Mouse (Mus musculus): ENCODE data around the gene Isy1. TPM values are rescaled to one million over a fixed set of nuclear protein-coding genes. Genes with fewer than 3 reads are reported as not detected.

The Isy1 gene
- total RNA-seq, 2 experiments from 2014 or later = 28.0 to 34.2 TPM

GRCm38 (mm10) chr6:87805448-87805847 lies 33.1 kb downstream of the Isy1 start:
- no peak for DNase-seq (ENCODE audit: low spot score in 2 of 2)

DNA sequence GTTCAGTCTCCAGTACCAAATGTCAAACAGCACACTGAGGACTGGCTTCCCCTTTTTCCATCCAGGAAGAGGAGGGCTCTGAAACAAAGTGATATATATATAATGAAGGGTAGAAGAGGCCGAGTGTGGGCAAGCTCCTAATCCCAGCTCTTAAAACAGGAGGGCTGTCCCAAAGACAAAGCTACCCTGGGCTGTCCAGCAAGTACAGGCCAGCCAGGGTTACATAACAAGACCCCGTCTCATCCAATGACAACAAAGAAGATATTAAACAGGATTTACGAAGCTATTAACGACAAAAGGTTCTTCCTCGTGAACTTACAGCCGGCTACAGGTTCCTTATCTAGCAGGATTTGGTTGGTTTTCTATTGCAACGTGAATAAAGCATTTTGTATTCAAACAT lies 33.7 kb downstream of the Isy1 start:
- DNase-seq (ENCODE audit: low spot score in 2 of 2) = no peak

DNA sequence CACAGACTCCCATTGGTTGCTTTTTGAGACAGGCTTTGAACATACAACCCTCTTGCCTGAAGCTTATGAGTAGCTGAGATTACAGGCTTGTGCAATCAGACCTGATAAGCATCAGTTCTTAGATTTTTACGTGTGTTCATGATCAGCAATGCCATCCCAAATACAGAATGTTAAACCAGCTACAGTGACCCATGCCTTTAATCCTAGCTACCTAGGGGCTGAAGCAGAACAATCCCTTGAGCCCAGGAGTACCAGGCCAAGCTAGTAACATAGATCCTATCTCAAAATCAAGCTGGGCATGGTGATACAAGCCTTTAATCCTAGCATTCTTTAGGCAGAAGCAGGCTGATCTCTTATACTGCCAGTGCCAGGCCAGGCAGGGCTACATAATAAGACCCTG lies 34.6 kb downstream of the Isy1 start:
- DNase-seq (ENCODE audit: low spot score in 2 of 2) = no peak

GRCm38 (mm10) chr6:87802462-87802861 lies 36.1 kb downstream of the Isy1 start:
- no peak for DNase-seq (ENCODE audit: low spot score in 2 of 2)

DNA sequence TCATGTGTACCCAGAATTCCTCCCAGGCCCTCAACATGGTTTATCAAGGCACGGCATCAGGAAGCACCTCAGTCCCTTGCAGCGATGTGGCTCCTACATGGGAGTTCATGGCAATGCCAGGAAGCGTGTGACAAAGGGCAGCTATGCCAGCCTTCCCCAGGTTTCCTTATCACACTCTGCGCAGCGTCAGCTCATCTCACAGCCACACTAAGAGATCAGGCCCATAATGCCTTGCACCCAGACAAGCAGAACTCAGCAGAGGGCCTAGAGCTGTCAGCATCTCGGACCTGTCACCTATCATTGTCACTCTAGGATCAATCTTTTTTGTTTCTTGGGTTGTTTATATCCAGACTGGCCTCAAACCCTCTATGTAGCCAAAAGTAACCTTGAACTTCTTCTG lies 39.0 kb downstream of the Isy1 start:
- DNase-seq (ENCODE audit: low spot score in 2 of 2) = no peak

GRCm38 (mm10) chr6:87797321-87797720 lies 41.3 kb downstream of the Isy1 start:
- no peak for DNase-seq (ENCODE audit: low spot score in 2 of 2)

- no peak for DNase-seq (ENCODE audit: low spot score in 2 of 2)
These were observed 42.2 kb downstream of the Isy1 start for GRCm38 (mm10) chr6:87796251-87796880.

GRCm38 (mm10) chr6:87795385-87796150 lies 43.0 kb downstream of the Isy1 start:
- no peak for DNase-seq (ENCODE audit: low spot score in 2 of 2)

DNA sequence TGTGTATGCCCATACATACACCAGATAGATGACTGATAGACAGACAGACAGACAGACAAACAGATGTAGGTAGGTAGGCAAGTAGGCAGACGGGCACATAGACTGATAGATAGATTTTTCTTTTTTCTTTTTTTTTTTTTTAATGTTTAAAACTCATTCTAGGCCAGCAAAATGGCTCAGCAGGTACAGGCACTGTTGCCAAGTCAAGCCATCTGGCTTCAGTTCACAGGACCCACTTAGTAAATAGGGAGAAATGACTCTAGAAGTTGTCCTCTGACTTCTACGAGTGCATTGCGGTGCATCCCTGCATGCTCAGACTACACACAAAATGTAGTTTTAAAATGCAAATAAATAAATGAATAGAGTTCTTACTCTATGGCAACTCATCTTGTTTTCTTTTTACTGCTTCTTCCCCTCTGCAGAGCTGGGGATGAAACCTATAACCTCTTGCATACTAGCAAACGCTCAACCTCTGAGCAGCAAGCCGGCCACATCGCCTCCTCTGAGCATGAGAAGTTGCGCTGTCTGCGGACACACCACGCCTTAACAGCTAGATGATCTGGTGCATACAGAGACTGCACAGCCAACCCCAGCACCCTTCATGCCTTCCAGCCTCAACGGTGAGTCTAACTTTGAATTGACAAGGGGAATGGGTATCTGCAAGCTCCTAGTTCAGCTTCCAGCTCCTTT lies 44.6 kb downstream of the Isy1 start:
- DNase-seq (ENCODE audit: low spot score in 2 of 2) = no peak

GRCm38 (mm10) chr6:87791826-87792225 lies 46.8 kb downstream of the Isy1 start:
- no peak for DNase-seq (ENCODE audit: low spot score in 2 of 2)

- DNase-seq (ENCODE audit: low spot score in 2 of 2) = no peak
These were observed 47.7 kb downstream of the Isy1 start for GRCm38 (mm10) chr6:87790779-87791480.

- no peak for DNase-seq (ENCODE audit: low spot score in 2 of 2)
These were observed 48.8 kb downstream of the Isy1 start for GRCm38 (mm10) chr6:87789791-87790190.

GRCm38 (mm10) chr6:87788896-87789587 lies 49.6 kb downstream of the Isy1 start:
- no peak for DNase-seq (ENCODE audit: low spot score in 2 of 2)

GRCm38 (mm10) chr6:87788266-87788895 lies 50.2 kb downstream of the Isy1 start:
- no peak for DNase-seq (ENCODE audit: low spot score in 2 of 2)

GRCm38 (mm10) chr6:87787108-87787890 lies 51.3 kb downstream of the Isy1 start:
- DNase-seq (ENCODE audit: low spot score in 2 of 2) = no peak

- no peak for DNase-seq (ENCODE audit: low spot score in 2 of 2)
These were observed 52.0 kb downstream of the Isy1 start for GRCm38 (mm10) chr6:87786621-87787020.

DNA sequence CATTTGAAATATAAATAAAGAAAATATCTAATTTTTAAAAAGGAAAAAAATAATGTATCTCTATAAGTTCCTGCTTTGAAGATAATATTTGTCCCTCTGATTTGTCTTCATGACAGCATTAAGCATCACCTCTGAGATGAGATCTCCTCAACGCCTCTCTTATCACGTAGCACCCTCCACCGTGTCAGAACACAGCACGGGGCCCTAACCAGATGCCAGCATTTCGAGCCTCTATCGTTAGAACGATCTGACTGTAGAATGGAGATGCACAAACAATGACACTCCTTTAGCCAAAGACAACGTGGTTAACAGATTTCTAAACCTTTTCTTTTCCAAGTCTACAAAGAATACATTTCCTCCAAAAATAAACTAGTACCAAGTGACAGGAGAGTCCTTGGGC lies 54.6 kb downstream of the Isy1 start:
- no peak for DNase-seq (ENCODE audit: low spot score in 2 of 2)

DNA sequence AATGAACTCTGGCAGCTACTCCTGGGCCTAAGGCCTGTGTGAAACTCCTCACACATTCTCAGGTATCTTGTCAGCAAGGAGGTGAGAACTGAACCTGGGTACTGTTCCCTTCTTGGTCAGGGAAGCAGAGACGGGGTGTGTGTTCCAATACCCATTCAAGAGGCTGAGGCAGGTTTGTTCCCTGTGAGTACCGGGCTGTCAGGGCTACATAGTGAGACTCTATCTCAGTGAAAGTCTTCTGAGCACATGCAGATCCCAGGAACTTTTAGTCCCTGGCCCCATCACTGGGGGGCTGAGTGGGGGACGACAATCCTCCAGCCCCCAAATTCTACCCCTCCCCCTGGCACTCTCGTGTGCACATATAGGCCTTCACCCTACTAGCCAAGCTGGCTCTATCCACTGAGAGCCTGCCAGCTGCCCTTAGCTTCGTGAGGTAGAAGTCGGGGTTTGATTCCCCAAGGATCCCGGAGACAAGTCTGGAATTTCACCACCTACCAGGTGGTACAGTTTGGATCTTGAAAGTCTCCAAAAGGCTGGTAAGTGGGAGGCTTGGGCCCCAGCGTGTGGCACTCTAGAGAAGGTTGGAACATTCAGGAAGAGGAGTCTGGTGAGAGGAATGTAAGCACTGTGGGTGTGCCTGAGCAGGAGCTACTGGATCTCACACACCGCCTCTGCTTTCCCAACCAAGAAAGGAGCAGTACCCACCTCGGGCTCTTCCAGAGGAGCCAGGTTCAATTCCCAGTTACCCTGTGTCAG lies 57.9 kb downstream of the Isy1 start:
- no peak for DNase-seq (ENCODE audit: low spot score in 2 of 2)

Data from left cerebral cortex, adult 18-20 months (tissue).